Mouse (Mus musculus): Measurements from ENCODE around the gene Gas7. TPM values are rescaled to one million over a fixed set of nuclear protein-coding genes. Genes with fewer than 3 reads are reported as not detected.

Gene Gas7
- polyA plus RNA-seq (2012; ENCODE audit: low replicate concordance), result 1.0 and 1.1 TPM in 2 replicates

GRCm38 (mm10) chr11:67454874-67455526 is at the start of gene Gas7:
TSS of gene Gas7 (plus strand) at chr11:67455437.

GRCm38 (mm10) chr11:67694703-67695376 is 239.6 kb downstream of the Gas7 start, which contains the start of gene Rcvrn:
TSS of gene Rcvrn (plus strand) at chr11:67695326.

Other genes starting within 250 kb of the Gas7 start
- not detected in 2 replicates for gene Myh4, start 217.4 kb upstream of the Gas7 start, polyA plus RNA-seq (2012; ENCODE audit: low replicate concordance)
- not detected in 2 replicates for gene Myh8, start 178.3 kb upstream of the Gas7 start, polyA plus RNA-seq (2012; ENCODE audit: low replicate concordance)
- gene Myh13, start 133.8 kb upstream of the Gas7 start, polyA plus RNA-seq (2012; ENCODE audit: low replicate concordance), result 0.03 and 0.21 TPM in 2 replicates
- not detected in 2 replicates for gene Rcvrn, start 239.9 kb downstream of the Gas7 start, polyA plus RNA-seq (2012; ENCODE audit: low replicate concordance)